Mouse (Mus musculus) megakaryocyte, embryonic 14.5 days (primary cell): ENCODE results near the gene Igfbp4.

ENCODE experiments used
- FLI1 ChIP-seq: IDR thresholded peaks from 2 replicates; pipeline ENCODE4 v1.6.1; 2012; ENCODE audit warnings: low read length, inconsistent platforms, mixed read lengths
- GATA1 ChIP-seq: IDR thresholded peaks from 3 replicates; pipeline ENCODE4 v1.6.1; 2012; ENCODE audit warnings: mixed read lengths, low read length, inconsistent platforms, borderline replicate concordance

GRCm38 (mm10) chr11:99060435-99060834 lies 19.4 kb downstream of the Igfbp4 start:
- no peak for TF ChIP-seq GATA1
- TF ChIP-seq FLI1, result no peak
